Mouse (Mus musculus): ENCODE data around the gene Fam3c. TPM values are rescaled to one million over a fixed set of nuclear protein-coding genes. Genes with fewer than 3 reads are reported as not detected.
"Not testable (repeated sequence)": the region's sequence is repeated elsewhere in the genome, so short reads cannot be mapped to it uniquely, and the experiment has no call there.

The Fam3c gene
- total RNA-seq, 1 experiment from 2014 or later: 79.3 TPM

- no peak for ATAC-seq (replicated peaks in 1 of 2; ENCODE audit: insufficient read depth in 1 of 2, low FRiP score in 2 of 2, low TSS enrichment in 1 of 2, low read depth in 1 of 2, poor library complexity in 2 of 2, severe bottlenecking in 2 of 2)
Observed at GRCm38 (mm10) chr6:22269840-22270521, 86.1 kb downstream of the Fam3c start.

GRCm38 (mm10) chr6:22268677-22269076 is 87.4 kb downstream of the Fam3c start:
- no peak for ATAC-seq (replicated peaks in 1 of 2; ENCODE audit: insufficient read depth in 1 of 2, low FRiP score in 2 of 2, low TSS enrichment in 1 of 2, low read depth in 1 of 2, poor library complexity in 2 of 2, severe bottlenecking in 2 of 2)

- no peak for ATAC-seq (replicated peaks in 1 of 2; ENCODE audit: insufficient read depth in 1 of 2, low FRiP score in 2 of 2, low TSS enrichment in 1 of 2, low read depth in 1 of 2, poor library complexity in 2 of 2, severe bottlenecking in 2 of 2)
Observed at GRCm38 (mm10) chr6:22267807-22268667, 88.0 kb downstream of the Fam3c start.

- ATAC-seq (replicated peaks in 1 of 2; ENCODE audit: insufficient read depth in 1 of 2, low FRiP score in 2 of 2, low TSS enrichment in 1 of 2, low read depth in 1 of 2, poor library complexity in 2 of 2, severe bottlenecking in 2 of 2): no peak
Observed at GRCm38 (mm10) chr6:22266018-22266417, 90.0 kb downstream of the Fam3c start.

- not testable (repeated sequence) for ATAC-seq (replicated peaks in 1 of 2; ENCODE audit: insufficient read depth in 1 of 2, low FRiP score in 2 of 2, low TSS enrichment in 1 of 2, low read depth in 1 of 2, poor library complexity in 2 of 2, severe bottlenecking in 2 of 2)
Observed at GRCm38 (mm10) chr6:22264094-22264493, 91.9 kb downstream of the Fam3c start.

GRCm38 (mm10) chr6:22262519-22262918 is 93.5 kb downstream of the Fam3c start:
- ATAC-seq (replicated peaks in 1 of 2; ENCODE audit: insufficient read depth in 1 of 2, low FRiP score in 2 of 2, low TSS enrichment in 1 of 2, low read depth in 1 of 2, poor library complexity in 2 of 2, severe bottlenecking in 2 of 2): no peak

- ATAC-seq (replicated peaks in 1 of 2; ENCODE audit: insufficient read depth in 1 of 2, low FRiP score in 2 of 2, low TSS enrichment in 1 of 2, low read depth in 1 of 2, poor library complexity in 2 of 2, severe bottlenecking in 2 of 2): no peak
Observed at GRCm38 (mm10) chr6:22258784-22259183, 97.3 kb downstream of the Fam3c start.

Other genes with a start within 250 kb of the Fam3c start
- gene Wnt16, start 68.0 kb downstream of the Fam3c start, total RNA-seq (2017): not detected in 2 replicates

All from hematopoietic stem cell, adult 5-6 weeks (primary cell).